Mouse (Mus musculus) small intestine, adult 10 weeks (tissue): Measurements from ENCODE around the gene Lpar3. TPM values are rescaled to one million over a fixed set of nuclear protein-coding genes. Genes with fewer than 3 reads are reported as not detected.

Experiments used
- polyA plus RNA-seq: library from polyadenylated mRNA; stranded (reverse); fragments of 350-450 nt; fragmentation: Illumina TruSeq; extraction: RNeasy Lipid Tissue Mini Kit (QIAGEN cat#74804); gene quantifications from one replicate; pipeline ENCODE4 v1.2.3, GENCODE M21; 2014; ENCODE audit warnings: low replicate concordance

Lpar3 gene
- polyA plus RNA-seq: 6.0 TPM

GRCm38 (mm10) chr3:146220776-146221486 lies at the start of gene Lpar3:
Gene Lpar3, plus strand, starts transcription at chr3:146220963.

Other genes starting within 250 kb of the Lpar3 start
- gene Syde2, start 233.1 kb upstream of the Lpar3 start, polyA plus RNA-seq: 10.6 TPM
- not detected for gene Wdr63, start 112.8 kb upstream of the Lpar3 start, polyA plus RNA-seq
- 11.6 TPM for gene Mcoln3, start 103.5 kb upstream of the Lpar3 start, polyA plus RNA-seq
- 41.8 TPM for gene Mcoln2, start 71.1 kb upstream of the Lpar3 start, polyA plus RNA-seq
- gene Ssx2ip, start 183.7 kb downstream of the Lpar3 start, polyA plus RNA-seq: 76.1 TPM
- 10.9 TPM for gene Ctbs, start 228.8 kb downstream of the Lpar3 start, polyA plus RNA-seq